Mouse (Mus musculus): ENCODE measurements at regions not wholly inside any gene's neighbourhood (a gene's known extent, or its start where the extent isn't known, plus 50 kb on each side); places are given as distances from the start of the nearest gene placed in this dataset.
A peak's percentile ranks its signal among the peaks of the same experiment; 100 is the strongest.

- intact Hi-C loops (cut with DNase I) = loop anchor here (5.0 kb wide), 1 partner anchor 39 kb away; no protein-coding TSS in a partner anchor
- TF ChIP-seq CTCF (IDR thresholded peaks at IDR 0.05) = no peak
- H3K4me3 ChIP-seq = no peak overlapping the region
- no peak for DNase-seq
- H3K27ac ChIP-seq = peak overlapping the region; percentile 53; the same call in 1 of the 2 replicates
Measured at GRCm38 (mm10) chr9:41408301-41408700, 246.8 kb upstream of the Ubash3b start.

GRCm38 (mm10) chr9:41407078-41407477, 245.6 kb upstream of the Ubash3b start:
- intact Hi-C loops (cut with DNase I) = loop anchor here (5.0 kb wide), 1 partner anchor 40 kb away; no protein-coding TSS in a partner anchor
- no peak overlapping the region for H3K4me3 ChIP-seq
- no peak for TF ChIP-seq CTCF (IDR thresholded peaks at IDR 0.05)
- H3K27ac ChIP-seq = no peak overlapping the region
- DNase-seq = no peak

- TF ChIP-seq CTCF (IDR thresholded peaks at IDR 0.05) = no peak
- DNase-seq = no peak
- H3K27ac ChIP-seq = no peak overlapping the region
- H3K4me3 ChIP-seq = no peak overlapping the region
- intact Hi-C loops (cut with DNase I) = no loop called here
Measured at GRCm38 (mm10) chr9:41402942-41403341, 241.4 kb upstream of the Ubash3b start.

GRCm38 (mm10) chr9:41400950-41401349, 239.5 kb upstream of the Ubash3b start:
- DNase-seq = no peak
- intact Hi-C loops (cut with DNase I) = no loop called here
- Histone ChIP-seq H3K4me3 (no peak overlapping the region), H3K27ac (no peak overlapping the region)
- no peak for TF ChIP-seq CTCF (IDR thresholded peaks at IDR 0.05)

- no peak for DNase-seq
- no peak for TF ChIP-seq CTCF (IDR thresholded peaks at IDR 0.05)
- H3K4me3 ChIP-seq = no peak overlapping the region
- intact Hi-C loops (cut with DNase I) = no loop called here
- no peak overlapping the region for H3K27ac ChIP-seq
Measured at GRCm38 (mm10) chr9:41395471-41395870, 234.0 kb upstream of the Ubash3b start.

- intact Hi-C loops (cut with DNase I) = loop anchor here (2.0 kb wide), 1 partner anchor 163 kb away; no protein-coding TSS in a partner anchor
- peak; percentile 50 for TF ChIP-seq CTCF (IDR thresholded peaks at IDR 0.05)
- Histone ChIP-seq H3K27ac (no peak overlapping the region), H3K4me3 (no peak overlapping the region)
- no peak for DNase-seq
Measured at GRCm38 (mm10) chr9:41391591-41392320, 230.3 kb upstream of the Ubash3b start.

- H3K27ac ChIP-seq = no peak overlapping the region
- DNase-seq = no peak
- no peak overlapping the region for H3K4me3 ChIP-seq
- intact Hi-C loops (cut with DNase I) = loop anchor here (5.0 kb wide), 3 partner anchors 83 to 573 kb away; no protein-coding TSS in a partner anchor
- TF ChIP-seq CTCF (IDR thresholded peaks at IDR 0.05) = no peak
Measured at GRCm38 (mm10) chr9:41379283-41379682, 217.8 kb upstream of the Ubash3b start.

GRCm38 (mm10) chr9:41378627-41379231, 217.2 kb upstream of the Ubash3b start:
- intact Hi-C loops (cut with DNase I) = loop anchor here (5.0 kb wide), 3 partner anchors 84 to 574 kb away; no protein-coding TSS in a partner anchor
- no peak for DNase-seq
- no peak for TF ChIP-seq CTCF (IDR thresholded peaks at IDR 0.05)
- no peak overlapping the region; the same call in 1 of the 2 replicates for H3K4me3 ChIP-seq
- H3K27ac ChIP-seq = no peak overlapping the region

- intact Hi-C loops (cut with DNase I) = loop anchor here (5.0 kb wide), 3 partner anchors 84 to 574 kb away; no protein-coding TSS in a partner anchor
- Histone ChIP-seq H3K4me3 (peak overlapping the region; percentile 42), H3K27ac (peak overlapping the region; percentile 61)
- TF ChIP-seq CTCF (IDR thresholded peaks at IDR 0.05) = no peak
- no peak for DNase-seq
Measured at GRCm38 (mm10) chr9:41377701-41378626, 216.5 kb upstream of the Ubash3b start.

GRCm38 (mm10) chr9:41376948-41377700, 215.6 kb upstream of the Ubash3b start:
- peak overlapping the region; percentile 89 for H3K27ac ChIP-seq
- intact Hi-C loops (cut with DNase I) = loop anchor here (5.0 kb wide), 3 partner anchors 85 to 575 kb away; no protein-coding TSS in a partner anchor
- no peak for DNase-seq
- peak overlapping the region; percentile 74 for H3K4me3 ChIP-seq
- no peak for TF ChIP-seq CTCF (IDR thresholded peaks at IDR 0.05)

GRCm38 (mm10) chr9:41375984-41376651, 214.6 kb upstream of the Ubash3b start:
- intact Hi-C loops (cut with DNase I) = loop anchor here (5.0 kb wide), 3 partner anchors 86 to 576 kb away; no protein-coding TSS in a partner anchor

More at GRCm38 (mm10) chr9:41375984-41376651, 214.6 kb upstream of the Ubash3b start:
- DNase-seq = peak; percentile 69
- no peak for TF ChIP-seq CTCF (IDR thresholded peaks at IDR 0.05)
- peak overlapping the region; percentile 89 for H3K27ac ChIP-seq
- peak overlapping the region; percentile 74 for H3K4me3 ChIP-seq
